Mouse (Mus musculus) layer of hippocampus, adult 9-11 months (tissue): Measurements from ENCODE around the gene Olfm4.

Experiments used
- DNase-seq: peaks from one replicate; pipeline ENCODE4 v3.0.0; 2022

Gene Olfm4

GRCm38 (mm10) chr14:80029297-80030001 lies 45.6 kb downstream of the Olfm4 start:
- no peak for DNase-seq

- no peak for DNase-seq
Measured at GRCm38 (mm10) chr14:80039645-80040272, 55.9 kb downstream of the Olfm4 start.

GRCm38 (mm10) chr14:80046104-80046734 lies 62.3 kb downstream of the Olfm4 start:
- no peak for DNase-seq

- DNase-seq: no peak
Measured at GRCm38 (mm10) chr14:80047368-80048101, 63.7 kb downstream of the Olfm4 start.

GRCm38 (mm10) chr14:80055725-80056124 lies 71.8 kb downstream of the Olfm4 start:
- DNase-seq: no peak

GRCm38 (mm10) chr14:80061686-80062085 lies 77.8 kb downstream of the Olfm4 start:
- DNase-seq: no peak

GRCm38 (mm10) chr14:80062896-80063295 lies 79.0 kb downstream of the Olfm4 start:
- no peak for DNase-seq

- DNase-seq: no peak
Measured at GRCm38 (mm10) chr14:80070580-80070979, 86.7 kb downstream of the Olfm4 start.
